Mouse (Mus musculus): ENCODE results near the gene Snph.
"Not testable (repeated sequence)": the region's sequence is repeated elsewhere in the genome, so short reads cannot be mapped to it uniquely, and the experiment has no call there.

Gene Snph

DNA sequence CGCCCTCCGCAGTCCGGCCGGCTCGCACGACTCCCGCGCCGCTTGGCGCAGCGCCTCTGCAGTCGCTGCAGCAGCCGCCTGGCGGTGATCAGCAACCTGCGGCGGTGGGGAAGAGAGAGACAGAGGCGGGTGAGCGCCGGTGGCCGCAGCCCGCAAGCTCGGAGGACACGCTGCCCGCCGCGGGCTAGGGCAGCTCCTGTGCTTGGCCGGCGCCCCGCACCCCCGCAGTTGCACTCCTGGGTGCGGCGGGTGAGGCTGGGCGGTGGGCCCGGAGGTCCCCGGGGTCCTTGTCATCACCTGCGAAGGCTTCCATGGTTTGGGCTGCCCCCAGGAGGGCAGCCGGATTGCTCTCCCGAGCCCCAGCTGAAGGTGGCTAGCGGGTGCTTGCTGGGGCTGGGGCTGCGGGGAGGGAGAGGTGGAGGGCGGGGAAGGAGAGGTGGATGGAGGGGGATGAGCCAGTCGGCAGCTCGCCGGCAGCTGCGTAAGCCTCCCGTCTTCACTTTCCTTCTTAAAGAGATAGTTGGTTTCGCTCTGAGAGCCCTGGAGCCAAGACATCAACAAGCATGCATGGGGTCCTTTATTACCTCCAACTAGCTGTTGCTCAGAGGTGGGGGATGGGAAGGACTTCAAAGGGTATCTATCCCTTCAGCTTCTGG lies at the start of gene Snph:
Snph (minus strand) TSS at position 435 of the 656 bp plus-strand sequence.
- peak; percentile 69 to 72 for DNase-seq (ENCODE audit: low spot score in 2 of 2)

DNA sequence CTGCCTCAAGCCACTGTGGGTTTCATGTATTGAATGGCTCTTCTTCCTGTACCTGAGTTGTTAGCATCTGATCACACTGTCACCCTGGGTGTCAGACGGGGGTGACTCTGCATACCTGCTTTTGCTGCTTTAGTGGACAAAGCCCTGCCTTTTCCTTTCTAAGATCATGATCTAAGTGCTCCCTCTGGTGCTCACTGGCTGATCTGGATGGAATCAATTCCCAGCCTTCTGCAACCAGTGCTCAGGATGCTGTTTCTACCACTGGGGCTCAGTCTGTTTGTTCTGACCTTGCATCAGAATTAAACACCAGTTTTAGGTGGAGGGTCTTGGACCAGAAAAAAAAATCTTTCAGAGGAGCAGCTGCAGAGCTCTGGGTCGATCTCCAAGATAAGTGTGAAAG lies 43.8 kb upstream of the Snph start:
- DNase-seq (ENCODE audit: low spot score in 2 of 2) = no peak

DNA sequence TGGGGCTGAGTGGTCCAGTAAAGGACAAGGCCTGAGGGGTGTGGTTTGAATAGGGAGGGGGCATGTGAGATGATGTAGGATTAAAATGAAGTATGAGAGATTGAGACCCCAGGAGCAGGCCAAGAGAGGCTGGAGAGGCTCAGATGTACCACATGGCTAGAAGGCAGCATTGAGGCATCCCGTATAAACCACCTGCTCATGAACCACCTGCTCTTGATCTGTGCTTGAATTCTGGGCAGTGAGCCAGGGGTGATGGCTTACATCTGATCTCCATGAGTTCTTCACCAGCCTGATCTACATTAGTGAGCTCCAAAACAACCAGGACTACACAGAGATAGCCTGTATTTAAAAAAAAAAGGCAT lies 38.6 kb upstream of the Snph start:
- no peak for DNase-seq (ENCODE audit: low spot score in 2 of 2)

- no peak for DNase-seq (ENCODE audit: low spot score in 2 of 2)
These were observed 37.9 kb upstream of the Snph start for GRCm38 (mm10) chr2:151670026-151670967.

- no peak for DNase-seq (ENCODE audit: low spot score in 2 of 2)
These were observed 36.0 kb upstream of the Snph start, which contains the start of gene Rad21l for GRCm38 (mm10) chr2:151668433-151668832. Gene Rad21l, minus strand, starts transcription at chr2:151668533.

- no peak for DNase-seq (ENCODE audit: low spot score in 2 of 2)
These were observed 19.7 kb upstream of the Snph start for GRCm38 (mm10) chr2:151652053-151652452.

DNA sequence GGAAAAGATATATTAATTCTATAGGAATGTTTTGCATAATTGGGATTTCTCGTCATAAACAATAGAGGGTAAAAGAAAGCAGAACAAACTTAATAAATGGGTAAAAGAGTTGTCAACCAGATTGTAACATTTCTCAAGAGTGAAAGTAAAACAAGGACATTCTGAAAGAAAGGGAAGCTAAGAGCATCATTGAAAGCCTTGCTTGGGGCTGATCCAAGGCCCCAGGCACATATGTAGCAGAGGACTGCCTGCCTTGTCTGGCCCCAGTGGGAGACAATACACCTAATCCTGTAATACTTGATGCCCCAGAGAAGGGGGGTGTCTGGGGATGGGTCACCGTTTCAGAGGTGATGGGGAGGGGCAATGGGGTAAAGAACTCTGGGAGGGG lies 3.6 kb upstream of the Snph start:
- no peak for DNase-seq (ENCODE audit: low spot score in 2 of 2)

- DNase-seq (ENCODE audit: low spot score in 2 of 2) = no peak
These were observed 3.1 kb upstream of the Snph start for GRCm38 (mm10) chr2:151635362-151636014.

- no peak for DNase-seq (ENCODE audit: low spot score in 2 of 2)
These were observed 2.5 kb upstream of the Snph start for GRCm38 (mm10) chr2:151634903-151635302.

- DNase-seq (ENCODE audit: low spot score in 2 of 2) = no peak
These were observed 589 bp upstream of the Snph start for GRCm38 (mm10) chr2:151632982-151633381.

- DNase-seq (ENCODE audit: low spot score in 2 of 2) = no peak
These were observed 811 bp downstream of the Snph start for GRCm38 (mm10) chr2:151631406-151632158.

DNA sequence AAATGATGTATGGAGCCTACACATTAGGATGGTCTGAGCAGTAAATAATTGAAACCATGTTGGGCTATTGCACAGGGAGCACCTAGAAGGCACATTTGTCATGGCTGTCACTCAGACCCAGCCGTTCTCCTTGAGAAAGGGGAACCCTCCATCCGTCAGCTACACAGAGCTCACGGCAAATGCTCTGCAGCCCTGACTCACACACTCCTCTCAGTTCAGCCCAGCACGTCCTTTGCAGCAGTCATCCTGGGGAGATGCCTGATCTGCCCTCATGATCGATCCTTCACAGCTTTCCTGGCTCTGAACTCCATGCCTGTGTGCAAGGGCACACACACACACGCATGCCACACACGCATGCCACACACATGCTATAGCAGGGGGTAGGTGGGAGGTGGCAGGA lies 3.1 kb downstream of the Snph start:
- no peak for DNase-seq (ENCODE audit: low spot score in 2 of 2)

DNA sequence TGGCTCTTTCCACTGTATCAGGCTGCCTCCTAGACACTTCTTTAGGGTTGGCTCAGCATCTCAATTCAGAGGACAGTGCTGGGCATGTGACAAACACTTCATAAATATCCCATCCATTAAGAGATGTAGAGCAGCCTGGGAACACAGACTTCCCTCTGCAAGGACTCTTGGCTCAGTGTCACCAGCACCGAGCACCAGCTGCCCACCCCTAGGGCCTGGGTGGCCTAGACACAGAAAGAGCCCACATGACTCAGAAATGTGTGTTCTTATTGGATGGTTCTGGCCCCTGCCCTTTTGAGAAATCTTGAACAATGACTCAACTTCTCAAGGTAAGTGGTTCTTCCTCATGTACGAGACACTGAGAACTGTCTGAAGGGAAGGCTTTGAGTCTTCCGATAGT lies 4.4 kb downstream of the Snph start:
- DNase-seq (ENCODE audit: low spot score in 2 of 2) = no peak

DNA sequence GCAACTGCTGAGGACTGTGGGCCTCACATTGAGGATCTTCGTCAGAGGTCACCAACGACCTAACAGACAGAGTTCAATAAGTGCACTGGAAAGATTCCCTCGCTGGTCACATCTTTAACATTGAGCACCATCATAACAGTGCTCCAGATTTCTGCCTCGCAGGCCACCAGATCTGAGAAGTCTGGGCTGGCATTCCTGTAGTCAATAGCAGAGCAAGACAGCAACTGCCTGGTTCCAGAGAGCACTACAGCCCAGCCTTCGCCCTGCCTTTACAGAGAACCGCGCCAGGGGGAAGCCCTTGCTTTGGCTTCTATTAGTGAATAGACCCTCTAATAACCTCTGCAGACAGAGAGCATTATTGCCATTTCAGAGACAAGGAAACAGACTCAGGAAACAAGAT lies 6.1 kb downstream of the Snph start:
- DNase-seq (ENCODE audit: low spot score in 2 of 2) = no peak

- DNase-seq (ENCODE audit: low spot score in 2 of 2) = no peak
These were observed 8.6 kb downstream of the Snph start for GRCm38 (mm10) chr2:151623776-151624175.

GRCm38 (mm10) chr2:151616551-151617329 lies 15.7 kb downstream of the Snph start:
- no peak for DNase-seq (ENCODE audit: low spot score in 2 of 2)

GRCm38 (mm10) chr2:151615779-151616178 lies 16.6 kb downstream of the Snph start:
- not testable (repeated sequence) for DNase-seq (ENCODE audit: low spot score in 2 of 2)

DNA sequence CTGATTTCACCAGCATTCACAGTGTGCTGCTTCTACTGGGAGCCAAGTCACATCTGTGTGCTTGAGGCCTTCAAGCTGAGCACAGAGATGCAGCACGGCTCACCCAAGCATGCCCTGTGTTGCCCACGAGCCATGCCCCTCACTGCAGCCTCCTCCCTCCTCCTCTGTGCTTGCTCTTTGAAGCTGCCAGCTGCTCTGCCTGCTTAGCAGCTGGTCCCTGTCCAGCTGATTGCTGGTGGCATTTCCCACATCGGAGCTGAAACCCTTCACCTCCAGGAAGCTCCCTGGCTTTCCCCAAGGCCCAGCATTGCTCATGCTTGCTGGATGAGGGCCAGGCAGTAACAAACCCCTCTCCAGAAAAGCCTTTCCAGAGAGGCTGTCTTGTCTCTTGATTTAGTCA lies 22.4 kb downstream of the Snph start:
- no peak for DNase-seq (ENCODE audit: low spot score in 2 of 2)

- no peak for DNase-seq (ENCODE audit: low spot score in 2 of 2)
These were observed 24.0 kb downstream of the Snph start for GRCm38 (mm10) chr2:151608435-151608834.

DNA sequence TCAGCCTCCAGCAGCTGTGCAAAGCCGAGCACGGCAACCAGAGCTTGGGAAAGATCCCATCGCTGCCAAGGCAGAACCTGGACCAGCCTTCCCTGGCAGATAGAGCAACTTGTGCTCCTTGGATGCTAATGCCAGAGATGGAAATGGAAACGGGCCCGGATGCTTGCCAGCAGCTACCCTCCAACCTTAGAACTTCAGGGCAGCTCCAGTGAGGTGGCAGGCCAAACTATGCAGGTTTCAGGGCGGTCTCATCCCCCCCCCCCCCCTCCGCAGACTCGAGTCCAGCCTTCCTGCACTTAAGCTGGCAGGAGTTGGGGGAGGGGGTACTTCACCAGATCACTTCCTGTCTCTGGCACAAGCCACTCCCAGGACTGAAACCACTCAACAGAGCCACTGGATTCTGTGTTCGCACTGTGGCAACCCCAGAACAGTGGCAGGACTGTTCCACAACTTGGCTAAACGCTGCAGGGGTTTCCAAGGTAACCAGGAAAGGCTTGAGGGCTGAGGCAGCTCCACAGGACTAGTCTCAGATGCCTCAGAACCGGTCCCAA lies 26.9 kb downstream of the Snph start:
- peak; percentile 64 to 76 for DNase-seq (ENCODE audit: low spot score in 2 of 2)

DNA sequence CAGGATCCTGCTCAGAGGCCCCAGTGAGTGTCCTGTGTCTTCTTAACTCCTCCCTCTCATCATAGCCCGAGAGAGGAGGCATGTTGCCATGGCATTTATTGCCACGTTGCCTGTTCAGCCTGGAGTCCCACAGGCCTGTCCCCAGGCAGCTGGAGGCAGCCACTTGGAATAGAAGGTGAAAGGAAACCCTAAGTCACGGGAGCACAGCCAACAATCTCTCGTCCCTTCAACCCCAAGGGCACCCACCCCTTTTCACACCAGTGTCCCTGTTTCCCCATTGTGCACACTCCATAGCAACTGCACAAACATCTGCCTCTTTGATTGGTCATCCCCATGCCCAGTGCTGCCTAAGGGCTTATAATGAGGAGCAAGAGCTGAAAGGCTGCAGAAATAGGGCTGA lies 28.8 kb downstream of the Snph start:
- DNase-seq (ENCODE audit: low spot score in 2 of 2) = no peak
